Mouse (Mus musculus) forebrain, embryonic 14.5 days (tissue): Measurements from ENCODE around the gene Gm2832. TPM values are rescaled to one million over a fixed set of nuclear protein-coding genes. Genes with fewer than 3 reads are reported as not detected.
A peak's percentile ranks its signal among the peaks of the same experiment; 100 is the strongest.
"Not testable (repeated sequence)": the region's sequence is repeated elsewhere in the genome, so short reads cannot be mapped to it uniquely, and the experiment has no call there.

ENCODE experiments used
- ATAC-seq: fragments of 200-750 bp; cut with Nextera tagmentation; 2 replicates; pipeline ENCODE4 v1.8.0; 2017; ENCODE audit warnings: mild to moderate bottlenecking, moderate library complexity
- DNase-seq: peaks from one replicate; pipeline ENCODE4 v3.0.0-alpha.2; 2015; ENCODE audit warnings: low spot score
- H3K27ac ChIP-seq: fragments of 300-500 bp; sonication (generic); 2 replicates; pipeline ENCODE4 v1.5.1; 2014; ENCODE audit warnings: low read depth, mild to moderate bottlenecking, control low read depth, low read length, moderate library complexity
- H3K27me3 ChIP-seq: fragments of 300-500 bp; sonication (generic); replicated peaks from 2 replicates; pipeline ENCODE4 v1.6.1; 2014; ENCODE audit warnings: low read length, control low read depth, mixed read lengths; ENCODE audit not compliant: control insufficient read depth, insufficient read depth
- H3K36me3 ChIP-seq: fragments of 300-500 bp; sonication (generic); 2 replicates; pipeline ENCODE4 v1.6.1; 2014; ENCODE audit warnings: low read length, control low read depth; ENCODE audit not compliant: control insufficient read depth, insufficient read depth
- H3K4me1 ChIP-seq: fragments of 300-500 bp; sonication (generic); 2 replicates; pipeline ENCODE4 v1.6.1; 2014; ENCODE audit warnings: antibody characterized with exemption, low read length, control low read depth; ENCODE audit not compliant: control insufficient read depth, insufficient read depth
- H3K4me2 ChIP-seq: fragments of 300-500 bp; sonication (generic); 2 replicates; pipeline ENCODE4 v1.6.1; 2014; ENCODE audit warnings: mild to moderate bottlenecking, control low read depth, low read length
- H3K4me3 ChIP-seq: fragments of 300-500 bp; sonication (generic); 2 replicates; pipeline ENCODE4 v1.5.1; 2014; ENCODE audit warnings: low read depth, low read length, control low read depth
- H3K9ac ChIP-seq: fragments of 300-500 bp; sonication (generic); 2 replicates; pipeline ENCODE4 v1.6.1; 2014; ENCODE audit warnings: mild to moderate bottlenecking, low read length, control low read depth, moderate library complexity
- H3K9me3 ChIP-seq: fragments of 300-500 bp; sonication (generic); replicated peaks from 2 replicates; pipeline ENCODE4 v1.6.1; 2016; ENCODE audit warnings: low read length, control low read depth, mixed read lengths; ENCODE audit not compliant: control insufficient read depth
- WGBS: fragments of 180-500 bp; shearing (Covaris S2); extraction: QIAGEN DNeasy Blood & Tissue Kit; methylation state at CpG from one replicate; pipeline ENCODE4 v1.1.7; 2014; 5-methylcytosine and 5-hydroxymethylcytosine counted together
- polyA plus RNA-seq: library from polyadenylated mRNA; unstranded; fragments of >200 nt; fragmentation: Nextera tagmentation; extraction: Ambion mirVana; gene quantifications from 2 replicates; pipeline ENCODE4 v1.2.1, GENCODE M21; 2014

Gene Gm2832
- 0.19 TPM in 1 of 2 replicates, not detected in the other for polyA plus RNA-seq

DNA sequence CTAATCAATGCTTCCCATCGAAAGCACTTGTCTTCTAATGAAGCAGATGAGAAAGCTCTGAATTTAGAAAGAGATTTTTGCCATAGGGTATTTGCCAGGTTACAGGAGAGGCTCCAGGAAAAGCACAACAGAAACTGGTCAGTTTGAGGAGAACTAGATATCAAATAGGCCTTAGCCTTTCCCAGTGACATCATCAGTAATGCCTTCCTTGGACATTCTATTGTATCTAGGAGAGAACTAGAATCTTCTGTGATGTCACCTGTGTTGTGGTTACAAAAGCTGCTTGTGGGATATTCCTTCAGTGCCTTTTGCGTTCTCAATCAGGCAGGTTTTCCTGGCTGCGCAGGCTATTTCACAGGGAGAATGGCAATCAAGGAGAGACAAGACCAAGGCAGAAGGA is at the start of gene Gm2832:
Gm2832 (plus strand) TSS at position 301 of the 400 bp plus-strand sequence.
- H3K9me3 ChIP-seq, H3K36me3 ChIP-seq, H3K27ac ChIP-seq, ATAC-seq, H3K4me2 ChIP-seq, H3K4me3 ChIP-seq, H3K9ac ChIP-seq, H3K4me1 ChIP-seq, DNase-seq, H3K27me3 ChIP-seq: not testable (repeated sequence)
- WGBS = 85% methylated on average over 2 of the region's 3 CpGs

DNA sequence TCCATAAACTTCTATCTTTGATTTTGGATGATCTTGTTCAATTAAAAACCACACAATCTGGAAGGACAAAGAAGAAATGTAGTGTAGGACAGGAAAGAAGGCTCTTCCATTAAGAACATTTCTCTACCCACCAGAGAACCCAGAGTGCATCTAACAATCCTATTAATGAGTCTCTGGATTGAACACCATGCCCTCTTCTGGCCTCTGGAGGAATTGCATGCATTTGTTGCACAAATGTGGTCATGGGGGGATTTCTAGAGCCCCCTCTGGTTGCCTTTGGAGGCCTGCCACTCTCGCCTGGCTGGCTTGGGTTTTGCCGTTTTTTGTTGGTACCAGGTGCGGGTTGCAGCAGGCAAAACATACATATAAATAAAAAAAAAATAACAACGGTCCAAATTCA is 15.3 kb upstream of the Gm2832 start:
- ATAC-seq, H3K4me1 ChIP-seq, H3K9ac ChIP-seq, H3K4me2 ChIP-seq, DNase-seq, H3K4me3 ChIP-seq, H3K27me3 ChIP-seq, H3K27ac ChIP-seq, H3K36me3 ChIP-seq, H3K9me3 ChIP-seq: not testable (repeated sequence)
- WGBS = 41% methylated on average over 4 of the region's 4 CpGs

DNA sequence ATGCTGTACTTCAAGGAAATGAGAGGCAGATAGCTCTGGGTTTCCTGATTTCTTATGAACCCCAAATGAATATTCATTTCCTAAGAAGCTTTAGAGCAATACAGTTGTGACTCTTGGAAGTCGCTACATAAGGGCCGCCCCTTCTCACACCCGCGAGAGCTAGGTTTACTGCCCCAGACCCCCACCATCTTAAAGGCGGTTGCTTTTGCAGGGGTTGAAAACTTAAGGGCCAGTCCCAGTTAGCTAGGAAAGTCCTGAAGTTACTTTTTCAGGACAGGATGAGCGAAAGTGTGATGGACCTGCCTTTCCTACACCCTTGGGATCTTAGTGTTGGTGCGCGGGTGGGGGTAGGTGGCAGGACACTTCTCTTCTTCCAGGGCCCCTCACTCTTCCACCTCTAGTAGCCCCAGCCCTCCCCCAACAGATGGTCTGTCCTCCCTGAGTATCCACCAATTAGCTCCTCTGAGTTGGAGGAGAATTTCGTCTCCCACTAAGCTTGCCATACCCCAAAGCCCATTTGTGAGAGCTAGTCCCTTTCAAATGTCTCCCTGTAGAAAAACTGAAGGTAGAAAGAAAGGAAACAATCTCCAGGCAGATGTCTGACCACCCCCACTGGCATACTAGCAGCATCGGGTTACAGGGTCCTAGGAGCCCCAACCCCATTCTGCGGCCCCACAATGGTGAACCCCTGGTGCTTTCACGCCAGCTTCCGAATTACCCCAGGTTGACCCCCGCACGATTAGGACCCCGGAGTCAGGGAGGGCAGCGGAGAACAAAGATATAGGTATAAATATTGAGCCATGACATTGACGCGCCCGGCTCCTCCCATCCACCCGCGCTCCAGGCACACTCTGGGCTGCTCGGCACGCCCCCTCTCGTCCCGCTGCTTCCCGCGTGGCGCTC is 14.5 kb upstream of the Gm2832 start:
- DNase-seq = not testable (repeated sequence)
- ATAC-seq = peak; percentile 85

DNA sequence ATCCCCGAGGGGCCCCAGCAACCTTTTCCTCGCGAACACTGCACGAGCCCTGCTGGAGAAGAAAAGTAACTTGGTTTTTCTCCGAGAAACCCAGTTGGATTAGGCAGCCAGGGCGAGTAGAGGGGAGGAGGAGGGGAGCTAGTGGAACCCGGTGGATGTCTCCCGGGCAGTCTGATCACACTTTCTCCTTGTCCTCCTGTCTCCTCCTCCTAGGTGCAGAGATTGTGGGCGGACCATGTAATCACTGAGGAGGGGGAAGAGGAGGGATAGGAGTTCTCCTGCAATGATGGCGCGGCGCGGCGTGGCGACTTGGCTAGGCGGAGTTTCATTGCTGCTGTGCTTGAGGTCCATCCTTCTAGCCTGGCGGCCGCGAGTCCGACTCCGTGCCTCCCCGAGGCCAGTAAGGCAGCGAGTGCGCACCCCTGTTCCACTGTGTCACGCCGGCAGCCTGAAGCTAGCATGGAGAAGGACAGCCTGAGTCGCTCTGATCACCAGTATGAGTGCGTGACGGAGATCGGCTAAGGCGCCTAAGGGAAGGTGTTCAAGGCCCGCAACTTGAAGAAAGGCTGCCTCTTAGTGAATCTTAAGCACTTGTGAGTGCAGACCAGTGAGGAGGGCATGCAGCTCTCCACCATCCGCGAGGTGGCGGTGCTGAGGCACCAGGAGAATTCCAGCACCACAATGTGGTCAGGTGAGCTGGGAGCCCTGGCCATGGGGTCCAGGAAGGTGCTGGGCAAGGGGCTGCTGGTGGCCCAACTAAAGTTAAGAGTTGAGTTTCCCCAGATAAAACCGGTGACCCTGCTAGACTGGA is 13.6 kb upstream of the Gm2832 start:
- ATAC-seq (peak; percentile 91), DNase-seq (peak; percentile 28)
- peak overlapping the region; percentile 41 for H3K4me2 ChIP-seq
- H3K9ac ChIP-seq, H3K4me1 ChIP-seq, H3K27ac ChIP-seq, H3K36me3 ChIP-seq, H3K27me3 ChIP-seq, H3K9me3 ChIP-seq: not testable (repeated sequence)
- WGBS = 0% methylated on average over 18 of the region's 36 CpGs
- H3K4me3 ChIP-seq = peak overlapping the region; percentile 19

More for the DNA sequence above, 14.5 kb upstream of the Gm2832 start:
- 8% methylated on average over 20 of the region's 29 CpGs for WGBS
- H3K27me3 ChIP-seq, H3K4me1 ChIP-seq, H3K9me3 ChIP-seq, H3K27ac ChIP-seq, H3K9ac ChIP-seq, H3K36me3 ChIP-seq: not testable (repeated sequence)
- peak overlapping the region; percentile 41 for H3K4me2 ChIP-seq
- H3K4me3 ChIP-seq = 0 out of 2 replicates have a peak overlapping the region, but pooled peaks have one; percentile 16

DNA sequence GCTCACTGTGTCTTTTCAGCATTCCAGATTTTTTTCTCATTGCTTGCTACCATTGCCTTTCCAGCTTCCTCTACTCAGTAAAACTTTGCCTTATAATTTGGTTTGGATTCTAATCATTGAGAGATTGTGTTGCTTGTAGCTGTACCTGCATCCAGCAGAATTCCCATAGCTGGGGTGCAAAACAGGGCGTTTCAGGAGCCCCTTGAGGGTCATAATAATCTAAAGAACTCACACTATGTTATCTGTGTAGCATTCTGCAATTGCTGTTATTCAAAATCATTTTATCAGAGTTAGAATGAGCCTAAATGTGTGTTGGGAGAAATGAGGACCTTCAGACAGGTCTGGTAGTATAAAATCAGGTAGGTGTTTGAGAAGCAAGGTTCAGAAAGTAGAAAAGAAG is 7.4 kb downstream of the Gm2832 start:
- not testable (repeated sequence) for H3K27ac ChIP-seq, ATAC-seq, H3K9ac ChIP-seq, H3K4me1 ChIP-seq, H3K4me2 ChIP-seq, H3K36me3 ChIP-seq, H3K4me3 ChIP-seq, H3K27me3 ChIP-seq, DNase-seq, H3K9me3 ChIP-seq
- WGBS = 30% methylated on average over 1 of the region's 1 CpGs

Other genes with a start within 250 kb of the Gm2832 start
- 0.58 and 0.74 TPM in 2 replicates for gene Dydc2, start 209.6 kb upstream of the Gm2832 start, polyA plus RNA-seq
- gene Dydc1, start 205.9 kb upstream of the Gm2832 start, polyA plus RNA-seq = 0.18 TPM in 1 of 2 replicates, not detected in the other
- gene Mat1a, start 173.8 kb upstream of the Gm2832 start, polyA plus RNA-seq = not detected in 2 replicates
- gene Sftpa1, start 147.0 kb upstream of the Gm2832 start, polyA plus RNA-seq = not detected in 2 replicates
- not detected in 2 replicates for gene Mbl1, start 127.3 kb upstream of the Gm2832 start, polyA plus RNA-seq
- not detected in 2 replicates for gene Sftpd, start 93.7 kb upstream of the Gm2832 start, polyA plus RNA-seq
- not detected in 2 replicates for gene Gm5798, start 69.8 kb downstream of the Gm2832 start, polyA plus RNA-seq
- gene Gm7945, start 107.6 kb downstream of the Gm2832 start, polyA plus RNA-seq = not detected in 2 replicates
- gene Gm6482, start 129.5 kb downstream of the Gm2832 start, polyA plus RNA-seq = not detected in 2 replicates
- gene Gm7954, start 174.7 kb downstream of the Gm2832 start, polyA plus RNA-seq = not detected in 2 replicates
- not detected in 2 replicates for gene Gm3486, start 210.7 kb downstream of the Gm2832 start, polyA plus RNA-seq